Mouse (Mus musculus): ENCODE measurements around the gene Acta2. TPM values are rescaled to one million over a fixed set of nuclear protein-coding genes. Genes with fewer than 3 reads are reported as not detected.

Gene Acta2
- polyA plus RNA-seq, 1 experiment from 2014 or later = 8.1 TPM

- no peak overlapping the region for H3K4me3 ChIP-seq
- no peaks in the 10 kb centered on the region for H3K36me3 ChIP-seq (replicated peaks)
- peaks cover 15% of the 10 kb centered on the region for H3K4me1 ChIP-seq
- WGBS = 100% methylated on average over 1 of the region's 1 CpGs
- peaks cover 20% of the 10 kb centered on the region for H3K27me3 ChIP-seq (ENCODE audit: poor library complexity, severe bottlenecking)
- DNase-seq (ENCODE audit: extremely low spot score, low spot score) = no peak
- no peaks in the 10 kb centered on the region for H3K9me3 ChIP-seq
- H3K27ac ChIP-seq = no peak overlapping the region
These were observed 33.3 kb upstream of the Acta2 start for GRCm38 (mm10) chr19:34288696-34289095.

- Histone ChIP-seq H3K27me3 (ENCODE audit: poor library complexity, severe bottlenecking) (peaks cover 17% of the 10 kb centered on the region), H3K4me1 (peaks cover 15% of the 10 kb centered on the region)
- WGBS = 88% methylated on average over 13 of the region's 13 CpGs
These were observed 32.4 kb upstream of the Acta2 start for GRCm38 (mm10) chr19:34287656-34288415.

GRCm38 (mm10) chr19:34287221-34287620 lies 31.8 kb upstream of the Acta2 start:
- H3K27me3 ChIP-seq (ENCODE audit: poor library complexity, severe bottlenecking) = peaks cover 11% of the 10 kb centered on the region
- H3K27ac ChIP-seq = no peak overlapping the region
- H3K4me3 ChIP-seq = no peak overlapping the region
- H3K36me3 ChIP-seq (replicated peaks) = no peaks in the 10 kb centered on the region
- peaks cover 15% of the 10 kb centered on the region for H3K4me1 ChIP-seq
- no peaks in the 10 kb centered on the region for H3K9me3 ChIP-seq
- no peak for DNase-seq (ENCODE audit: extremely low spot score, low spot score)

More at GRCm38 (mm10) chr19:34287656-34288415, 32.4 kb upstream of the Acta2 start:
- no peak overlapping the region for H3K4me3 ChIP-seq
- H3K9me3 ChIP-seq = no peaks in the 10 kb centered on the region
- no peak overlapping the region for H3K27ac ChIP-seq
- no peaks in the 10 kb centered on the region for H3K36me3 ChIP-seq (replicated peaks)
- DNase-seq (ENCODE audit: extremely low spot score, low spot score) = no peak

- Histone ChIP-seq H3K4me1 (peaks cover under 1% of the 10 kb centered on the region; the same call in 1 of the 2 replicates), H3K36me3 (replicated peaks) (no peaks in the 10 kb centered on the region), H3K27me3 (ENCODE audit: poor library complexity, severe bottlenecking) (no peaks in the 10 kb centered on the region), H3K27ac (no peak overlapping the region), H3K9me3 (no peaks in the 10 kb centered on the region), H3K4me3 (no peak overlapping the region)
- no peak for DNase-seq (ENCODE audit: extremely low spot score, low spot score)
- 66% methylated on average over 2 of the region's 2 CpGs for whole genome bisulfite sequencing
These were observed 29.4 kb upstream of the Acta2 start for GRCm38 (mm10) chr19:34284826-34285225.

- H3K9me3 ChIP-seq = no peaks in the 10 kb centered on the region
- H3K4me1 ChIP-seq = no peaks in the 10 kb centered on the region
- no peaks in the 10 kb centered on the region for H3K36me3 ChIP-seq (replicated peaks)
- H3K4me3 ChIP-seq = no peak overlapping the region
- no peaks in the 10 kb centered on the region for H3K27me3 ChIP-seq (ENCODE audit: poor library complexity, severe bottlenecking)
- WGBS = 70% methylated on average over 10 of the region's 10 CpGs
- no peak for DNase-seq (ENCODE audit: extremely low spot score, low spot score)
- H3K27ac ChIP-seq = no peak overlapping the region
These were observed 29.0 kb upstream of the Acta2 start for GRCm38 (mm10) chr19:34284383-34284782.

- no peaks in the 10 kb centered on the region for H3K9me3 ChIP-seq
- H3K27ac ChIP-seq = no peak overlapping the region
- 89% methylated on average over 6 of the region's 6 CpGs for WGBS
- H3K4me1 ChIP-seq = no peaks in the 10 kb centered on the region
- H3K4me3 ChIP-seq = no peak overlapping the region
- no peak for DNase-seq (ENCODE audit: extremely low spot score, low spot score)
- H3K36me3 ChIP-seq (replicated peaks) = no peaks in the 10 kb centered on the region
- H3K27me3 ChIP-seq (ENCODE audit: poor library complexity, severe bottlenecking) = no peaks in the 10 kb centered on the region
These were observed 28.2 kb upstream of the Acta2 start for GRCm38 (mm10) chr19:34283614-34284013.

- H3K4me1 ChIP-seq = no peaks in the 10 kb centered on the region
- no peaks in the 10 kb centered on the region for H3K36me3 ChIP-seq (replicated peaks)
- DNase-seq (ENCODE audit: extremely low spot score, low spot score) = no peak
- 93% methylated on average over 3 of the region's 3 CpGs for WGBS
- no peak overlapping the region for H3K4me3 ChIP-seq
- H3K27ac ChIP-seq = no peak overlapping the region
- H3K27me3 ChIP-seq (ENCODE audit: poor library complexity, severe bottlenecking) = no peaks in the 10 kb centered on the region
- H3K9me3 ChIP-seq = no peaks in the 10 kb centered on the region
These were observed 22.7 kb upstream of the Acta2 start for GRCm38 (mm10) chr19:34278078-34278477.

GRCm38 (mm10) chr19:34273073-34273472 lies 17.7 kb upstream of the Acta2 start:
- H3K27me3 ChIP-seq (ENCODE audit: poor library complexity, severe bottlenecking) = no peaks in the 10 kb centered on the region
- H3K9me3 ChIP-seq = no peaks in the 10 kb centered on the region
- H3K36me3 ChIP-seq (replicated peaks) = no peaks in the 10 kb centered on the region
- no peak overlapping the region for H3K27ac ChIP-seq
- H3K4me1 ChIP-seq = no peaks in the 10 kb centered on the region
- H3K4me3 ChIP-seq = no peak overlapping the region
- no peak for DNase-seq (ENCODE audit: extremely low spot score, low spot score)
- 97% methylated on average over 1 of the region's 1 CpGs for whole genome bisulfite sequencing

GRCm38 (mm10) chr19:34270824-34271464 lies 15.6 kb upstream of the Acta2 start:
- Histone ChIP-seq H3K9me3 (no peaks in the 10 kb centered on the region), H3K27me3 (ENCODE audit: poor library complexity, severe bottlenecking) (no peaks in the 10 kb centered on the region), H3K36me3 (replicated peaks) (no peaks in the 10 kb centered on the region), H3K4me3 (no peak overlapping the region), H3K4me1 (no peaks in the 10 kb centered on the region), H3K27ac (no peak overlapping the region)
- WGBS = 95% methylated on average over 13 of the region's 13 CpGs
- no peak for DNase-seq (ENCODE audit: extremely low spot score, low spot score)

GRCm38 (mm10) chr19:34270106-34270726 lies 14.8 kb upstream of the Acta2 start:
- no peaks in the 10 kb centered on the region for H3K9me3 ChIP-seq
- H3K36me3 ChIP-seq (replicated peaks) = no peaks in the 10 kb centered on the region
- 91% methylated on average over 11 of the region's 11 CpGs for WGBS
- H3K4me1 ChIP-seq = no peaks in the 10 kb centered on the region
- no peak overlapping the region for H3K27ac ChIP-seq
- no peak for DNase-seq (ENCODE audit: extremely low spot score, low spot score)
- H3K4me3 ChIP-seq = no peak overlapping the region
- no peaks in the 10 kb centered on the region for H3K27me3 ChIP-seq (ENCODE audit: poor library complexity, severe bottlenecking)

- H3K27ac ChIP-seq = no peak overlapping the region
- 50% methylated on average over 1 of the region's 1 CpGs for WGBS
- H3K9me3 ChIP-seq = no peaks in the 10 kb centered on the region
- H3K4me3 ChIP-seq = no peak overlapping the region
- H3K4me1 ChIP-seq = no peaks in the 10 kb centered on the region
- H3K36me3 ChIP-seq (replicated peaks) = no peaks in the 10 kb centered on the region
- no peak for DNase-seq (ENCODE audit: extremely low spot score, low spot score)
- no peaks in the 10 kb centered on the region for H3K27me3 ChIP-seq (ENCODE audit: poor library complexity, severe bottlenecking)
These were observed 13.6 kb upstream of the Acta2 start for GRCm38 (mm10) chr19:34268991-34269390.

- Histone ChIP-seq H3K4me3 (no peak overlapping the region), H3K27ac (no peak overlapping the region), H3K4me1 (no peaks in the 10 kb centered on the region), H3K9me3 (no peaks in the 10 kb centered on the region), H3K27me3 (ENCODE audit: poor library complexity, severe bottlenecking) (no peaks in the 10 kb centered on the region), H3K36me3 (replicated peaks) (no peaks in the 10 kb centered on the region)
- DNase-seq (ENCODE audit: extremely low spot score, low spot score) = no peak
- 79% methylated on average over 5 of the region's 5 CpGs for WGBS
These were observed 10.3 kb upstream of the Acta2 start for GRCm38 (mm10) chr19:34265604-34266193.

All from forebrain, embryonic 10.5 days (tissue).